Mouse (Mus musculus): ENCODE data around the gene Fam196b.

DNA sequence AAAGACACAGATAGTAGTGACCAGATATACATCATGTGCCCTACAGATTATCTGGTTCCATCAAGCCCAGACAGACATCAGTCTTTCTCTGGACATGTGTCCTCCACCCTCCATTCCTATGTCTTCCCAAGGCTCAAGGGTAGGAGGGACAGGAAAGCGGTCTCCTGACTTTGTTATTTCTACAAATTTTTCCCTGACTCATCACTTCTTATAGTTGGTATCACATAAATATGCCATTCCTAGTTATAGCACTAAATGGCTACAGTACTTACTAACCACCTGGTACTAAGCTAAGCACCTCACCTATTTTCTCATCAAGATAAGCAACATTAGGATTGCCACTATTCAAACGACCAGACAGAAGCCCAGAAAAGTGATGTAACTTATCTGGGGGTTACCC lies 123.8 kb downstream of the Fam196b start:
- TF ChIP-seq CTCF (conservative IDR thresholded peaks at IDR 0.05; ENCODE audit: insufficient read depth, insufficient read length, low read depth, low read length) (no peak), POLR2A (IDR thresholded peaks at IDR 0.05; ENCODE audit: low read depth, low read length) (no peak)
